Mouse (Mus musculus) right cerebral cortex, adult 2 months (tissue): ENCODE results near the gene Gm3685.
A peak's percentile ranks its signal among the peaks of the same experiment; 100 is the strongest.
"Not testable (repeated sequence)": the region's sequence is repeated elsewhere in the genome, so short reads cannot be mapped to it uniquely, and the experiment has no call there.

Experiments used
- DNase-seq, 2 experiments: peaks; one replicate each; pipeline ENCODE4 v3.0.0; 2021 to 2022; ENCODE audit warnings: low spot score in 2 of 2

Gene Gm3685

DNA sequence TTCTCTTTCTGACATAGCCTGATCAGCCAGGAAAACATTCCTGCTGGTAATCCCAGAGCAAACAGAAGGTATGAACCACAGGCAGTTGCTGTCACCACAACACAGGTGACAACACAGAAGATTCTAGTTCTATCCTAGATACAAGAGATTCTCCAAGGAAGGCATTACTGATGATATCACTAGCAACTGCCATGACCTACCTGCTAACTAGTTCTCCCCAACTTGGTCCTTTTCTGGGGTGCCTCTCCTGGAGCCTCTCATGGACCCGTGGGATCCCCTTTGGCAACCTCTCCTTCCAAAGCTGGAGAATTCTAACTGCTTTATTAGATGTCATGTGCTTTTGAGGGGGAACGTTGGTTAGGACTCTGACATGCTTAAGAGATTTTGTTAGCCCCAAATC is at the start of gene Gm3685:
Gm3685 (minus strand) TSS at position 101 of the 400 bp plus-strand sequence.
- not testable (repeated sequence) for DNase-seq

- DNase-seq: peak; percentile 4 to 28
Observed at GRCm38 (mm10) chr14:7026781-7027749, 17.7 kb downstream of the Gm3685 start, which contains the start of gene Gm10406. Gene Gm10406 (minus strand): TSS chr14:7027449.

GRCm38 (mm10) chr14:7026274-7026673 is 18.5 kb downstream of the Gm3685 start:
- DNase-seq: peak; percentile 9 to 23
